Mouse (Mus musculus): ENCODE results near the gene Mmgt2.

The Mmgt2 gene

DNA sequence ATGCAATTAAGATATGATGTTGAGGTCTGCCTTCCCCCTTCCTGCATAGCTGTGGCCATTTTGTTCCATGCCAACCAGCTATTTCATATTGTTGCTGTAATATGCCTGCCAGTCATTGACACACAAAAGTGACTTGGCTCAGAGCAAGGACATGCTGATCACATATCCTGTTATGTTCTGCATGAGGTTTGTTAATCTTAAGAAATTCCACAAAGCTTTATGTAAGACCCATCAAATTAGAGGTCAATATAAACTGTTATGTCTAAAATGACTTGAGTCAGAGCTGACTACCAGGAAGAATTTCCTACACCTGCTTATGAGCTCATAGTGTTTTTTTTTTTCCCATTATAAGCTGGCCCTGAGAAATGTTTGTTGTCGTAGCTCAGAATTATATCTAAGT, 52.8 kb downstream of the Mmgt2 start:
- no peak for DNase-seq (ENCODE audit: low spot score in 2 of 2)

DNA sequence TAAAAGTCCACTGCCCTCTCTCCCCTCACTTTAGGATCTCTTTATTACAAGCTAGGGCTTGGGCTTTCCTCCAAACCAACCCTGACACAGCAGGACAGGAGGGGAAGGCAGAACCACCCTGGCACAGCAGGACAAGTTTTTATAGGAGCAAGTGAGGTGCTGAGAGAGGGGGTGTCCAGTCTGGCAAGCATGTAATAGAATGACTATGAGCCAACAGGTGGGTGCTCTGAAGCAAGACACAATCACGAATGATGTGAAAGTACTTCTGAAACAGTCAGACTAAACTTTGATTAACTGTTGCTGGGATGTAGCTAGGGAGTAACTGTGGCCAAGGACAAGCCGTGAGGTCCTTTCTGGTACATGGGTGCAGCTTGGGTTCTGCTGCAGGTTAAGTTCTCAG, 57.7 kb downstream of the Mmgt2 start:
- DNase-seq (ENCODE audit: low spot score in 2 of 2) = no peak

DNA sequence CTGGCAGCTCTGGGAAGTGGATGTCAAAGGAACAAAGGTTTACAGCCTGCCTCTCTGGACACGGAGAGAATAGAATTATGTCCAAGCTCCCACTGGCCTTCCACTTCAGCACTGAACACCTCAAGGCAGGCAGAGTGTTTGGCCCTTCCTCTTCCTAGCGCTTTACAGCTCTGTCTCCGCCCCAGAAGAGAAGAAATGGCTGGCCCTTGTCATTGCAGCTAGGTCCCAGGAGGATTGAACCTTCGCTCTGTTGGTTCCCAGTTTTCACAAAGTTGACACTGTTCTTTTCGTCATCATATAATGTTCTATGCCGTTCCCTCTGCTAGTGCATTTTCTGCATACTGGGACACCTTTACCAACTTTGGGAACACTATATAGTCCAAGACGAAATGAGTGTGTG, 59.8 kb downstream of the Mmgt2 start:
- DNase-seq (ENCODE audit: low spot score in 2 of 2) = no peak

DNA sequence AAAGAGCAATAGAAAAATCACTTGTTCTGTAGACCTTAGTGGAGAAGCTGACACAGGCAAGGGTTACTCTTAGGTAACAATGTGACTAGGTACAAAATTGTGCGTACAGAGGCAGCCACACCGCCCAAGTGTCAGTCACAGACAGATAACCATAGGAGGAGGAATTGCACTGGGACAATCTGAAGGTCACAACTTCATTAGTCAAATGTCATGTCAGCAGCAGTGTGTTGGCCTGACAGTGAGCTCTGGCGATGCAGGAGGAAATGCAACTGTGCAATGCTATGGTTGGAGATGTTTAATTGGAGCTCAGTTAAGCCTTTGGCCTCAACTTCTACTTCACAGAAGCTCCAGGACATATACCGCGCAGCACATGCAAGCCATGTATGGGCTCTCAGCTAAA, 62.2 kb downstream of the Mmgt2 start:
- DNase-seq (ENCODE audit: low spot score in 2 of 2) = no peak

Measured in natural killer cell, adult 2 months (primary cell).